Mouse (Mus musculus) c-Kit-positive CD71-positive TER-119-negative erythroid progenitor cells, embryonic 14.5 days (primary cell): Measurements from ENCODE around the gene Fosl1.
A peak's percentile ranks its signal among the peaks of the same experiment; 100 is the strongest.
"Not testable (repeated sequence)": the region's sequence is repeated elsewhere in the genome, so short reads cannot be mapped to it uniquely, and the experiment has no call there.

ENCODE experiments used
- DNase-seq: peaks from one replicate; pipeline ENCODE4 v3.0.0-alpha.2; 2013; ENCODE audit warnings: low read depth

Fosl1 gene

GRCm38 (mm10) chr19:5481398-5481797 is 34.1 kb downstream of the Fosl1 start:
- no peak for DNase-seq

DNA sequence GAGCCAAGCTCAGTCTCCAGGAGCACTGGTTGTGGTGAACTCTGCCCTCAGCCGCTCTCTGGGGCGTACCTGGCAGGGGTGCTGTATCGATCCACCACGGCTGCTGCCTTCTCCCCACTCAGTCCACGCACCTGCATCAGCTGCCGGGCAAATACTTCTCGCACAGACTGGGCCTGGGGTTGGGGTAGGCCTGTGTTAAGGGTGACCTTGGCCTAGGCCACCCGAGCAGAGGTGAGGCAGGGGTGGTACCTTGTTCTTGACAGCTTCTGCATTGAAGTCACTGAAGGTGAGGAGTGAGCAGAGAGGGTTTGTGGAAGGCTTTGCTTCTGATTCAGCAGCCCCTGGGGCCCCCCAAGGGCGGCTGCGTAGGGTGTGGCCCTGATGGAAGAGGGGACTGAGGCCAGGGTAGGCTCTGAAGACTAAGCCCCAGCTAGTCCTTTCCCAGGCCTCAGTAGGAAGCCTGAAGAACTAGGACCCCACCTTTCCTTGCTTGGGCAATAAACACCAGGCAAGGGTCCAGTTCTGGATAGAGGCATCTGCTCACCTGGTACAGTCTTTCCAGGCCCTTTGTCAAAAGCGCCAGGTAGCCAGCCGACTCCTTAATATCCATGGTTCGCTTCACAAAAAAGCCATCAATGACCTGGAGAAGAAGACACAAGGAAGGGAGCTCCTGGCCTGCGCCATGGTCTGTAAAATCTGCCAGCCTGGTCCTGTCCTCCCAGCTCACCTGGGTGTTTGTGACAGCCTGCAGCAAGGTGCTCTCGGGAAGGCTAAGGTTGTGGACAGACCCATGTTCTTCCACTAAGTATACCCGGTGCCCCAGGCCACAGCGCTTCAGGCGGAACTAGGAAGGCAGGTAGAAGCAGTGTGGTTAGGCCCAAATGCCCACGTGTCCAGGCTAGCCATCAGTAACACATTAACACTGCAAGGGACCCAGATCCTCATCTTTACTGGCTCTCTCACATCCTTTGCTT is 36.3 kb downstream of the Fosl1 start:
- DNase-seq: no peak

DNA sequence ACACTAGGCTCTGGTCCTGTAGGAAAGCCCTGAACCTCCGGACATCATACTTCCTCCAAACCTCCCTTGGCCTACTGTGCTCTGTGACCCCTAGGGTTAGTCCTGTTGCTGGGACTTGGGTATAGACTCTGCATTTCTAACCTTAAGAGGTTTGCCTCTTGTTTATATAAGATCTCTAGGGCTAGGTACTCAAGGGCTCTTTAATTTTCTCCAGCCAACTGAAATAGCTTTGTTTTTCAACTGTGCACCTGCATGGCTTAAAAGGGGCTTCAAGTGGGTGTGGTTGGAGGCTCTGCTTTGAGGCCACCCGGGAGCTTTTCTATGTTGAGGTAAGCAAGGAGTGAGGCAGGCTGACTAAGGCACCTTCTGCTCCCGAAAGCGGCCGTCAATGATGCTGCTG is 37.1 kb downstream of the Fosl1 start:
- no peak for DNase-seq

DNA sequence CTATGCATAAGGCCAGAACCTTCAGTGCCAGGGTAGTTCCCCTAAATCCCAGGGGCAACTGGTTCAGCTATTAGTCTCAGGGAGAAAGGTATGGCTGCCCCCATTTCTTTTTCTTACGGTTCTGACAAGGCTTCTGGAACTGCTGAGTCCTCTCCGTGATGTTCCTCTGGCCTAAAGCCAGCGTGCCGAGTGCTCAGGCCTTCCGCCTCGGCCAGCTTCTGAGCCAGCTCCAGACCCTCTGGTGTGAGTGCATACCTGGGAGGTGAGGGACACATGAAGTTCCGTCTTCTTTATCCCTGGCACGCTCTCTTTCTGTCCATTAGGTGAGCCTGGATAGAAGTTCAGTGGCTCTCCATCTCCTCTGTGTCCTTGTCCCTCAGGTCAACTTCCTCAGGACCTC is 38.0 kb downstream of the Fosl1 start:
- no peak for DNase-seq

- DNase-seq: no peak
Measured at GRCm38 (mm10) chr19:5485821-5486220, 38.5 kb downstream of the Fosl1 start.

DNA sequence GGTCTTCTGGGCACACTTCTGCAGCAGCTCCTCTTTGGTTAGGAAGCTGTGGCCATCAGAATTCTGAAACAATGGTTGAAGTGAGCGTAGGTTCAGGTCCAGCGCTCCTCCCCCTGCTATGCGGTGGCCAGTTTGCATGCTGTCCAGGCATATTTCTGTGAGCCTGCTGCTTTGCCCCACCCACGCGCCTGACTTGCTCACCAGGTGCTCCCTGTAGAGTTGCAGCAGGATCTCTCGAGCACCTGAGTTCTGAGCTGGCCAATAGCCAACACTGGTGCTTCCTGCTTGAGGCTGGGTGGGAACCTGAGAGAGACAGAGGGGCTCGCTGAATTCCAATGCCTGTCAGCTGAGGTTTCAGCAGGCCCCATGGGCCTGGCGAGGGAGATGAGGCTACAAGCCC is 38.9 kb downstream of the Fosl1 start:
- no peak for DNase-seq

GRCm38 (mm10) chr19:5486771-5487170 is 39.4 kb downstream of the Fosl1 start:
- DNase-seq: no peak

GRCm38 (mm10) chr19:5487768-5488550 is 40.6 kb downstream of the Fosl1 start, which contains the start of gene Mus81:
Mus81 (minus strand) TSS chr19:5488402.
- DNase-seq: peak; percentile 98

- peak; percentile 97 for DNase-seq
Measured at GRCm38 (mm10) chr19:5488878-5489571, 41.7 kb downstream of the Fosl1 start.

- DNase-seq: not testable (repeated sequence)
Measured at GRCm38 (mm10) chr19:5489721-5490120, 42.4 kb downstream of the Fosl1 start.

GRCm38 (mm10) chr19:5490313-5490897 is 43.1 kb downstream of the Fosl1 start, which contains the start of gene Cfl1:
Cfl1 (plus strand) TSS chr19:5490455.
- peak; percentile 93 for DNase-seq

- peak; percentile 78 for DNase-seq
Measured at GRCm38 (mm10) chr19:5490898-5491708, 43.8 kb downstream of the Fosl1 start.

DNA sequence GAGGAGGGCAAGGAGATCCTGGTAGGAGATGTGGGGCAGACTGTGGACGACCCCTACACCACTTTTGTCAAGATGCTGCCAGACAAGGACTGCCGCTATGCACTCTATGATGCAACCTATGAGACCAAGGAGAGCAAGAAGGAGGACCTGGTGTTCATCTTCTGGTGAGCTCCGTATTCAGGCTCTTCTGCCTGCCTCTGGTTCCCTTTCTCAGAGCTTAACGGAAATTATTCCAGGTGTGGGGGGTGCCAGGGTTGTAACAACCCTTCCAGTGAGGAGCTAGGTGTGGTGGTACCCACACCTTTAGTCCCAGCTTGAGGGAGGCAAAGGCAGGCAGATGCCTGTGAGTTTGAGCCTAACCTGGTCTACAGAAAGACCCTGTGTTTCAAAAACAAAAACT is 45.3 kb downstream of the Fosl1 start:
- DNase-seq: no peak

DNA sequence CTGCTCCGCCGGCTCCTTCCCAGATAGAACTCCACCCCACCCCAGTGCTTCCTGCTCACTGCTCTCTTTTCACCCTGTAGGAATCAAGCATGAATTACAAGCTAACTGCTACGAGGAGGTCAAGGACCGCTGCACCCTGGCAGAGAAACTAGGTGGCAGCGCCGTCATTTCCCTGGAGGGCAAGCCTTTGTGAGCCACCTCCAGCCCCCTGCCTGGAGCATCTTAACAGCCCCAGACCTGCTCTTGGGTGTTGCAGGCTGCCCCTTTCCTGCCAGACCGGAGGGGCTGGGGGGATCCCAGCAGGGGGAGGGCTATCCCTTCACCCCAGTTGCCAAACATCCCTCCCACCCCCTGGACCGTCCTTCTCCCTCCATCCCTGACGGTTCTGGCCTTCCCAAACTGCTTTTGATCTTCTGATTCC is 46.0 kb downstream of the Fosl1 start:
- DNase-seq: not testable (repeated sequence)

GRCm38 (mm10) chr19:5494314-5494713 is 47.0 kb downstream of the Fosl1 start:
- no peak for DNase-seq

DNA sequence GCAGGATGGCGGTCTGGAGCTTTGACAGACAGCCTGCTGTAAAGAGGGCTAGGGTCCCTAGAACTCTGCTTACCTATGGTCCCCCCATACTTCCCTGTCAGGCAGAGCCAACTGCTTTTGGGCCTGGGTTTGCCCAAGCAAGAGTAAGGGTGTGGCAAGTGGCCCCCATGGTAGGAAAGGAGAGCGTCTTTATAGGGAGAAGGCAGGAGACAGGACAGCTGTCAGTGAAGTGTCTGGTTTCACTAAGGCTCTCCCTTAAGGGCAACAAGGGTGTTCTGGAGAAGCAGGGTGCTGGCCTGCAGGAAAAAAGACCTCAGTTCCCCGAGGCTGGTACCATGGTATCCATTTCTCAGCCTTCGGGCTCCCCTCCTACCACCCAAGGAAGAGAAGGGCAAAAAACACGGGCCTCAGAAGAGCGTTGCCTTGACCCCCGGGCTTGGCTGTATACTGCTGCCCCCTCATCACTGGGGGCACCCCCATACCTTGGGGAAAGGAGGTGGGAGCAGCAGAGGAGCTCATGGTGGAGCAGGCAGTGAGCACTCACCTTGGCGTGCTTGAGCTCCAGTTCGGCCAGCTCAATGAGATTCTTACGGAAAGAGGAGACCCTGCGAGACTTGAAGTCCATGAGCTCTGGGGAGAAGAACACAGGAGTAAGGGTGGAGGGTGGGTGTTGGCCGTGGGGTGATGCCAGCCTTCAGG is 48.2 kb downstream of the Fosl1 start:
- DNase-seq: no peak

DNA sequence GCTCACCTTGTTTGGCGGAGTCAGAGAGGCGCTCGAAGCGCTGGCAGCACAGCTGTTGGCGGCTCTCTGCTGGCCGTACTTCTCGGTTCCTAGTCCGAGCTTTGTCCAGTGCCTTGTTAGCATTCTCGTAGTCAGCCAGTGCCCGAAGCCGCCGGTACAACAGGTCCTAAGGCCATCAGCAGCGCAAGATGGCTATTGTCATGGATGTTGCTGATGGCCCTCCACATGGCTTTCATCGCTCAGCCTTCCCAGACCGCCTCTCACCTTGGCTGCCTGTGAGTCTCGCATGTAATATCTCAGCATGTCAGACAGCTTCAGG is 48.7 kb downstream of the Fosl1 start:
- no peak for DNase-seq

GRCm38 (mm10) chr19:5500330-5500875 is 53.1 kb downstream of the Fosl1 start:
- DNase-seq: no peak

DNA sequence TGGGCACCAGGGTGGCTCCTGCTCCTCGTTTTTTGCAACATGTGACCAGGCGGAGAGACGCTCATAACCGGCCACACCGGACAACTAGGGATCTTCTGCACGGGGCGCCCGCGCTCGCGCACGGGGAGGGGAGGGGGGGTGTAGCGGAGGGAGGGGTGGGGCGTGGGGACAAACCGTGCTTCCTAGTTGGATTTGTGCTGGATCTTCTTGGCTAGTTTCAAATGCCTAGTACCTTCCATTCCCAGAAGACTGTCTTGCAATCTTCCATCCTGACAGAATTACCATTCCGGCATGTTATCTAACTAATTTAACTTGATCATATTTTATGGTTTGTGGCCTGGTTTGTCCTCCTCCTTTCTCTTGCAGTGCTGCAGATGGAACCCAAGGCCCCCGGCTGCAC is 56.3 kb downstream of the Fosl1 start, which contains the start of gene 1700020D05Rik:
Gene 1700020D05Rik, minus strand, starts transcription at position 101 of the 400 bp plus-strand sequence.
- DNase-seq: no peak
